Mouse (Mus musculus) left cerebral cortex, postnatal 25 days (tissue): ENCODE data around the gene Cyp4f40. TPM values are rescaled to one million over a fixed set of nuclear protein-coding genes. Genes with fewer than 3 reads are reported as not detected.
"Not testable (repeated sequence)": the region's sequence is repeated elsewhere in the genome, so short reads cannot be mapped to it uniquely, and the experiment has no call there.

Source experiments
- DNase-seq, 2 experiments: peaks; one replicate each; pipeline ENCODE4 v3.0.0; 2022; ENCODE audit warnings: low spot score in 2 of 2, mixed read lengths in 1 of 2
- intact Hi-C: fragments of 180-260 bp; cut with DNase I; formaldehyde crosslinking; loops from one replicate; pipeline ENCODE4 v1.15.1; 2025
- total RNA-seq, 2 experiments: library from RNA; stranded (reverse); gene quantifications; 2 replicates each; pipeline ENCODE4 v1.2.3; 2021

Gene Cyp4f40
- total RNA-seq, 2 experiments from 2014 or later: not detected

- DNase-seq: no peak
- intact Hi-C loops: no loop called here
Observed at GRCm38 (mm10) chr17:32686722-32687121, 28.0 kb downstream of the Cyp4f40 start.

DNA sequence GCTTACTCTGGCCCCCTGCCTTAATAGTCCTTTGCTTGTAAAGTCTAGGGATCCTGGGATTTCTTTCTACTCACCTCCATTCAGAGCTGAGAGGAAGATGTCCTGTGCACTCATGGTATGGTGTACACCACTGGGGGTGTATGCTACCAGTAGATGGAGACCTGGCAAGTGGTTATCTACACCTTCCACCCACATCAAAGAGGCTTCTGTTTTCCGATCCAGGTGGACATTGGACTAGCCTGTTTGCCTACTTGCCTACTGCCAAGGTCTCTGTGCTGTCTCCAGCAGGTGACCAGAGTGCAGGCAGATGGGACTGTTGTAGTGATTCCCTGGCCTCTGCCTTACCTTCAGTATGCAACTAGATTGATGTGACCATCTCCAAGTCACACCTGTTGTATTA, 32.3 kb downstream of the Cyp4f40 start:
- intact Hi-C loops: no loop called here

GRCm38 (mm10) chr17:32702826-32703225, 44.1 kb downstream of the Cyp4f40 start:
- DNase-seq: no peak

More for the DNA sequence above, 32.3 kb downstream of the Cyp4f40 start:
- no peak for DNase-seq

DNA sequence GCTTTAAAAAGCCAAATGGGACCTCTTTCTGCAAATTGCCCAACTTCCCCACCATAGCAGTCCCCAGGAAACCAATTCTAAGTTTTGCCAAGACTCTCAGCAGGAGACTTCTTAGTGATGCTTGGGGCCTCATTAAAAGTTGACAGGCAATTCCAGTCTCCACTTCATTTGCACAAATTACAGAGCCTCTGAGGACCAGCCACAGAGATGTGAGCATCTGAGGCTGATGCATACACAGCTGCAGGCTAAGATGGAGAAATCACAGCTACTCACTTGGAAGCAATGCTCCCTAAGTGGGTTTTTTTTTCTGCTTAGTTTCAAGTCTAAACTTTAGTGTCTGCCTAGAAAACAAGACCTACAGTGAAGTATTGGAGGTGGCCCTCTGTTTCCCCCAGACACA, 51.8 kb downstream of the Cyp4f40 start:
- intact Hi-C loops, DNase-seq: not testable (repeated sequence)

More at GRCm38 (mm10) chr17:32702826-32703225, 44.1 kb downstream of the Cyp4f40 start:
- intact Hi-C loops: no loop called here

DNA sequence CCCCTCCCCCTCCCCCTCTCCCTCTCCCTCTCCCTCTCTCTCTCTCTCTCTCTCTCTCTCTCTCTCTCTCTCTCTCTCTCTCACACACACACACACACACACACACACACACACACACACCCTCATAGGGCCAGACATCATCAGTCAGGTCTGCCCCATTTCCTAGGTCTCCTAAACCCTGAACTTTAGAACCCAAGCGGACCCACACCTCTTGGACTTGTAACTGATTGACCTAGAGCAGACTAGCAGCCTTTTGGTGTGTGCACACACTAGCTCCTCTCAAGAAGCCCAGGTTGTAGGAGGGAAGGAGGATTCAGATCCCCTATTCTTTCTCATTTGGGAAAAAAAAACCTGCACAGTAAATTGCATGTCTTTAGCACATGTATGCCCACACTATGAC, 63.5 kb downstream of the Cyp4f40 start:
- intact Hi-C loops: not testable (repeated sequence)

DNA sequence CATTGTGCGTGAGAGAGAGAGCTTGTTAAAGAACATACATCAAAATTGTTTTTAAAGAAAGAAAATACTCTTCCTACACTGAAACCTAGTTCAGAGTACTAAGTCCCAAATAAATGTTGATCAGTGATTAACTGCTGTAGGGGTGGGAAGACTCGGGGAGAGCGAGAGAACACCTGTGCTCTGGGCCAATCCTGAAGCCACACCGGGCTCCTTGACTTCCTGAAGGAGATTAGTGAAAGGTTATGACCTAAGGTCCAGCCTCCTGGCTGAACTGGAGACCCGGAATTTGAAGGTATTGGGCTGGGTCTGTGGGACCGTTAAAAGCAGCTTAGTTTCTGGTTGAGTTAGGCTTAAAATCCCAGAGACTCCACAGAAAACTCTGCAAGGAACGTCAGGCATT, 64.1 kb downstream of the Cyp4f40 start:
- DNase-seq: no peak
- intact Hi-C loops: no loop called here

More for the DNA sequence above, 63.5 kb downstream of the Cyp4f40 start:
- DNase-seq: not testable (repeated sequence)

- intact Hi-C loops: not testable (repeated sequence)
Observed at GRCm38 (mm10) chr17:32726360-32726759, 67.7 kb downstream of the Cyp4f40 start.

More at GRCm38 (mm10) chr17:32726360-32726759, 67.7 kb downstream of the Cyp4f40 start:
- not testable (repeated sequence) for DNase-seq

Other genes with a start within 250 kb of the Cyp4f40 start
- not detected for gene Pglyrp2, start 234.7 kb upstream of the Cyp4f40 start, total RNA-seq
- gene Cyp4f39, start 206.2 kb upstream of the Cyp4f40 start, total RNA-seq: not detected
- 1 to 10 TPM; 3.3 to 4.6 TPM for gene Cyp4f17, start 152.8 kb upstream of the Cyp4f40 start, total RNA-seq
- gene Cyp4f16, start 122.3 kb upstream of the Cyp4f40 start, total RNA-seq: 1 to 10 TPM; 4.8 to 6.8 TPM
- gene Cyp4f37, start 37.6 kb upstream of the Cyp4f40 start, total RNA-seq: not detected
- 10 to 100 TPM; 19.0 to 22.0 TPM for gene Cyp4f15, start 26.7 kb downstream of the Cyp4f40 start, total RNA-seq
- 10 to 100 TPM; 84.8 to 93.7 TPM for gene Zfp871, start 129.4 kb downstream of the Cyp4f40 start, total RNA-seq
- 1 to 10 TPM; 6.1 to 7.5 TPM for gene Zfp811, start 151.0 kb downstream of the Cyp4f40 start, total RNA-seq
- 10 to 100 TPM; 27.0 to 32.1 TPM for gene Zfp799, start 171.4 kb downstream of the Cyp4f40 start, total RNA-seq
- gene Zfp870, start 232.7 kb downstream of the Cyp4f40 start, total RNA-seq: 1 to 10 TPM; 7.9 to 9.2 TPM